7 mouse cellular contexts compared by ENCODE assay signal in the genomic region with DNA sequence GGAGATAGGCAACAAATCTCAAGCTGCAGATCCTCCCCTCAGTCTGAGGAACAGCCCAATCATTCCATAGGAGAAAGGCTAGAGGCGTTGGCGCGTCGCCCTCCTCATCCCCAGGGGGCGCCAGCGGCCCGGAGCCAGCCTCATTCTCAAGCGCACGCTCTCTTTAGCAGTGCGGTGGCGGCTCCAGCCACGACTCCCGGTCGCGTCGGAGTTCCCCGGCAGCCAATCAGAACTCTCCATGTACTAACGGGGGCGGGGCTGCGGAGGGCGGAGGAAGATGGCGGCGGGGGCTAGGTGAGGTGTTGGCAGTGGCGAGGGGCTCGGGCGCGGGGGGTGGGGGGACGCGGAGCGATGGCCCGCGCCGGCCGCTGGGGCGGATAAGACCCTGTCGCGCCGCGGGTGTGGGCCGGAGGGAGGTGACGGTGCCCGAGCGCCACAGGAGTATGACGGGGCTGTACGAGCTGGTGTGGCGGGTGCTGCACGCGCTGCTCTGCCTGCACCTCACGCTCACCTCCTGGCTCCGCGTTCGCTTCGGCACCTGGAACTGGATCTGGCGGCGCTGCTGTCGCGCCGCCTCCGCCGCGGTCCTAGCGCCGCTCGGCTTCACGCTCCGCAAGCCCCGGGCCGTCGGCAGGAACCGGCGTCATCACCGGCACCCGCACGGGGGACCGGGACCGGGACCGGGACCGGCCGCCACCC. TPM values are rescaled to one million over a fixed set of nuclear protein-coding genes. Genes with fewer than 3 reads are reported as not detected.
DNase-seq lines count a peak whose midpoint lies in the region; ATAC-seq lines count a peak whose summit lies in the region.

A gene (plus strand): TSS at position 249 of the 699 bp plus-strand sequence.

- peak within 1 kb of the TSS; percentile 94 for H3K9ac ChIP-seq in intestine, embryonic 15.5 days

- H3K4me2 ChIP-seq in intestine, embryonic 15.5 days (replicated peaks): peak within 1 kb of the TSS; percentile 71

- peak; percentile 98 for ATAC-seq in intestine, embryonic 15.5 days

- 1% methylated on average over 60 of the region's 79 CpGs for WGBS in intestine, embryonic 15.5 days
- WGBS in midbrain, embryonic 10.5 days: under 1% methylated on average over 79 of the region's 79 CpGs

- H3K27ac ChIP-seq in intestine, embryonic 15.5 days: peak within 1 kb of the TSS; percentile 91
- peak within 1 kb of the TSS; percentile 90 for H3K27ac ChIP-seq in midbrain, embryonic 10.5 days (replicated peaks)

- no peaks in the 10 kb centered on the region for H3K36me3 ChIP-seq in intestine, embryonic 15.5 days
- H3K36me3 ChIP-seq in midbrain, embryonic 10.5 days: peaks cover 3% of the 10 kb centered on the region; the same call in 1 of the 2 replicates

- peak; percentile 95 to 96 for DNase-seq in adrenal gland, adult 18-20 months (ENCODE audit: low spot score in 2 of 2)
- DNase-seq in embryo, embryonic 11 days: peak; percentile 98
- peak; percentile 92 to 96 for DNase-seq in gastrocnemius, postnatal 36 days
- DNase-seq in left cerebral cortex, postnatal 25 days (ENCODE audit: low spot score in 2 of 2): peak; percentile 97 to 98
- peak; percentile 98 for DNase-seq in midbrain, embryonic 10.5 days (ENCODE audit: low spot score)
- peak; percentile 99 for DNase-seq in right cerebral cortex, postnatal 4 days

- H3K27me3 ChIP-seq in intestine, embryonic 15.5 days (replicated peaks): no peaks in the 10 kb centered on the region
- no peaks in the 10 kb centered on the region for H3K27me3 ChIP-seq in midbrain, embryonic 10.5 days (ENCODE audit: low read depth, poor library complexity, severe bottlenecking)

- peaks cover 14% of the 10 kb centered on the region for H3K4me1 ChIP-seq in intestine, embryonic 15.5 days (replicated peaks)
- H3K4me1 ChIP-seq in midbrain, embryonic 10.5 days: peaks cover 18% of the 10 kb centered on the region

- peak within 1 kb of the TSS; percentile 98 for H3K4me3 ChIP-seq in intestine, embryonic 15.5 days (replicated peaks)
- peak within 1 kb of the TSS; percentile 97 for H3K4me3 ChIP-seq in midbrain, embryonic 10.5 days

- intact Hi-C loops in gastrocnemius, postnatal 36 days (cut with DNase I): loop anchor here (5.0 kb wide), 1 partner anchor 35 kb away; a partner anchor contains a TSS
- intact Hi-C loops in left cerebral cortex, postnatal 25 days (cut with DNase I): loop anchor here (1.0 kb wide), 1 partner anchor 35 kb away; a partner anchor contains a TSS

- no peaks in the 10 kb centered on the region for H3K9me3 ChIP-seq in intestine, embryonic 15.5 days
- no peaks in the 10 kb centered on the region for H3K9me3 ChIP-seq in midbrain, embryonic 10.5 days (replicated peaks)

RNA-seq across cellular contexts. Expression of the gene that starts here (rescaled TPM):
- total RNA-seq in adrenal gland, adult 18-20 months (2021): 10 to 100 TPM; 44.1 to 64.2 TPM
- total RNA-seq in gastrocnemius, postnatal 36 days (2021): 10 to 100 TPM; 16.3 to 17.4 TPM
- 15.7 and 16.1 TPM in 2 replicates for polyA plus RNA-seq in intestine, embryonic 15.5 days (2015; fragmentation: Nextera tagmentation; extraction: Ambion mirVana)
- total RNA-seq in left cerebral cortex, postnatal 25 days (2021): 10 to 100 TPM; 64.6 to 65.6 TPM
- polyA plus RNA-seq in midbrain, embryonic 10.5 days (2016; fragmentation: Nextera tagmentation; extraction: Ambion mirVana): 11.3 and 13.1 TPM in 2 replicates

Comparison
In these comparisons a context has a peak if more than half of its experiments do, and no peak if none do; other contexts are left out.
1. Peak in every context shown above with its lines: DNase-seq, ATAC-seq, H3K4me3 ChIP-seq and H3K27ac ChIP-seq.